Mouse (Mus musculus): Measurements from ENCODE around the gene Txk.

The Txk gene

DNA sequence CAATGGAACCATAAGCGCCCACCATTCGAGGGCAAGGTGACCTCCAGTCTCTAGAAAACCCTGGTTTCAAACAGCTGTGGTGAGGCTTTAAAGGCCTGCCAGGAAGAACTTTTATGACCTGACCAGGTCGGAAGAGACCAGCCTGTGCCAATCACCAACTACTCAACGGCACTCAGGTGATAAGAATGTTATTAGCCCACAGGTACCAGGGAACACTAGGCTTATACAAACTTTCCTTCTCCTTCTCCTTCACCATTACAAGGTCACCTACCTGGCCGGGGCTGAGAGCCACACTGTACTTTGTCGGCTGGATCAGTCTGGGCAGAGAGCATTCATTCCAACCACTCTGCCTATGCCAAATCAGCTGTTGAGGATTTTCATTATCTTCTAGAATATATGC is 71.1 kb downstream of the Txk start:
- no peak for DNase-seq

DNA sequence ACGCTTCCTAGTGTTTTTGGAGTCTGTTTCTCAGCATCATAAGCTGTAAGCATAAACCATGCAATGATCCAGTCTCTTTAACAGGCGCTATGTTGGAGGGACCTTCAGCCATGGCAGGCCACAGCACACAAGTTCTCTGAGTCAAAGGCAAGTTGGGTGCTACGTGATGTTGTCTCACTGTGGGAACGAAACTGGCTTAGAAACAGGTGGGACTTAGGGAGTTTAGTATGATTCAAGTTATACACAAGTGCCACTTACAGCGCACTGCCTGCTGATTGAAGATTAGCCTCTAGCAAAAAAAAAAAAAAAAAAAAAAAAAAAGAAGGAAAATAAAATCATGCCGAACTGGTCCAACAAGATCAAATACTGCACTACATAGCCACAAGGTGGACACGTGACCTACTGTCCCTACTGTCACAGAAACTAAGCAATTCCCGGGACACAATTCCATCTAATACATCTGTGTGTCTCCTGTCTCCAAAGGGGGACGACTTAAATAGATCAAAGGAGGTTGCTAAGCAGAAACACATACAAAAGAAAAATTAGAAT is 77.5 kb downstream of the Txk start:
- no peak for DNase-seq

DNA sequence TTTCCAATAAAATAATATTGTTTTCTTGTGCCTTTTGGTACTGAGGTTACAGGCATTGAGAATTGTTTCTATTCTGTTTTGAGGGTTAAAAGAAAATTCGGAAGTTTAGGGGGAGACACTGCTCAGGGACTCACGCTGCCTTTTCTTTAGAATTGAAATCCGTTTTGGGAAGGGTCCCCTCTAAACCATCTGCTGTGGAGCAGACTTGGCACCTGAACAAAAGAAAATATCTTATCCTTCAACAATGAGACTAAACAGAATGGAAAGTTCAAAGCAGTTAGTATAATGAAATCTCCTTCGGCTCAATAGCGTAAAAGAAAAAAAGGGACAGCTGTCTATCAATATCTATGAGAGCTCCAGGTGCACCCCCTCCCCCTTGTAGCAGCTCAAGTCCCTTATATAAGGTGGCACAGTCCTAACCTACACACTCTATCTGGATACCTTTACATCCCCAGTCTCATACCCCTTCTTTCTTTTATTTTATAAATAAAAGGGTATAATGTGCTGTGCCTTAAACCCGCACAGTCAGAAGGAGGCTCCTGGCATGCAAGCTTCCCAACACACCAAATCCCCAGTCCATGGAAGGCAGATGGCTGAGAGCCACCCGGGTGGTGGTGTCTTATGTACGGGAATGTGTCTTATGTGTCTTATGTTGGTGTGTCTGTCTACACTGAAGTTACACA is 81.4 kb downstream of the Txk start:
- DNase-seq = no peak

DNA sequence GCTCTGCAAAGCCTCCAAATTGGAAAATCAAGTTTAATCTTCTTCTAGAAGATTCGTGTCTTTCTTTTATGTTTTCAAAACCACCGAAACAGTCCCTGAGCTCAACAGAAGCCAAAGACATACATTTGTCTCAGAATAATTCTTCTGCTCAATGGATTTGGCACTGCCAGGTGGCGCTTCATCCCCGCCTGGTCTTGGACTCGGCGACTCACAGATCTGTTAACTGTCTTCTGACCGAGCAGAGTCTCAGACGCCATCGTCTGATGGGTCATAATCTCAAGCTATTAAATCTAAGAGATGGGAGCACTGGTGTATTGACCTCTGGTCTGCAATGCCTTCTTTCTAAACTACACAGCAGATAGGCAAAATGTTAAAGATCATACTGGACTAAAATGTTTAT is 84.2 kb downstream of the Txk start:
- no peak for DNase-seq

DNA sequence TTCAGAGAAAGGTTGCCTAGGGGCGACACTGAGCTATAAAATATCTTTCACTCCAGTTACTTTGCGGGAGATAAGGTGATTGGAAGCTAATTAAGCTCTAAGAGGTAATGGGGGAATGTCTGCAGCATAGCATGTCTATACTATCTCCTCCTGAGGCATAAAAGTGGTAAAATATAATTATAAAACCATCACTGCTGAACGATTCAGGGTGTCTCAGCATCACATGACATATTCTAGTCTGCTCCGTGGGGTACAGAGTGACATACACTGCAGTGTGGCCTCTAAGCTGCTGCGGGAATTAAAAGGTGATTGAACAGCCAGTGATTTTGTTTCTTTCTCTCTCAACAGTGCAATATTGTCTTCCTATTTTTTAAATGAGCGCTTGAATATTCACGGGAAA is 86.1 kb downstream of the Txk start:
- DNase-seq = no peak

DNA sequence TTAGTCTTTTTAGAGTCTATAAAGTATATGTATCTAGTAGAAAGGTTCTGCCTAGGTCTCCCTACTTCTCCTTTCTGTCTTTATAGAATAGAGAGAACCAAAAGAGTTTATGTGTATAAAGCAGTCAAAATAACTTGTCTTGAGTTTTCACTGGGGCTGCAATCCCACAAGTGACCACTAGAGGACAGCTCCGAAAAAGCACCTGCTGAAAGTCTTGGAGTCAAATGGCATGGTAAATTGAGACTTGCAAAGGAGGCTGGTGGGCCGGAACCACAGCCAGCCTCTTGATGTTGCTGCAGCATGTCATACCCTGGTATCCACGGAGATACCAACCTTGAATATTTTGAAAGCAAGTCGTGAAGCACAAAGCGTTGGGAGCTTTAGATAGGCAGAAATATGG is 87.3 kb downstream of the Txk start:
- DNase-seq = peak; percentile 11 to 33

DNA sequence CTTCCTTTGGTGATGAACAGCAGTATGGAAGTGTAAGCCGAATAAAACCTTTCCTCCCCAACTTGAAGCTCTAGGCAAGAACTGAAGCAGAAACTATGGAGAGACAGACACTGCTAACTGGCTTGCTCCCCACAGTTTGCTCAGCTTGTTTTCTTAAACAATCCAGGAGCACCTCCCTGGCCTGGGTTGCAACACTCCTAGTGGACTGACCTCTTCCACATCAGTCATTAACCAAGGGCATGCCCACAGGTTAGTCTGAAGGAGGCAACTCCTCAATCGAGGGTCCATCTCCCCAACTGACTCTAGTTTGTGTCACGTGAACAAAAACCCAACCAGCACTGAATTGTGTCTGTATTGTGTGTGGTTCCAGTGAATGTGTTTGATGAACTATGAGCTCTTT is 87.7 kb downstream of the Txk start:
- no peak for DNase-seq

DNA sequence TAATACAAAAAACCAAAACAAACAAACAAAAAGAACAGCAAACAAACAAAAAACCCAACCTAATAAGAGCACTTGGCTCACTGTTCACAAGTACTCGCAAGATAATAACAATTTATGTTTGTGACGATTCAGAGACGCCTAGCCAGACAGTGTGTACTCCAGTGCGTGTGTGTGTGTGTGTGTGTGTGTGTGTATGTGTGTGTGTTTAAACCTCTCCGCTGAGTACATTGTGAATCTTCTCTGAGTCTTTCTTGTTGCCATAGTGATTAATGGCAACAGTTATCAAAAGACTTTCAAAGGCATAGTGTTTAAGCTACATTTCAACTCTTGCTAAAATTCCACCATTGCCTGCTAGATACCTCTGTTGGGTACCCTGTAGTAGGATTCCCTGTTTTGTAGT is 88.5 kb downstream of the Txk start:
- DNase-seq = no peak

DNA sequence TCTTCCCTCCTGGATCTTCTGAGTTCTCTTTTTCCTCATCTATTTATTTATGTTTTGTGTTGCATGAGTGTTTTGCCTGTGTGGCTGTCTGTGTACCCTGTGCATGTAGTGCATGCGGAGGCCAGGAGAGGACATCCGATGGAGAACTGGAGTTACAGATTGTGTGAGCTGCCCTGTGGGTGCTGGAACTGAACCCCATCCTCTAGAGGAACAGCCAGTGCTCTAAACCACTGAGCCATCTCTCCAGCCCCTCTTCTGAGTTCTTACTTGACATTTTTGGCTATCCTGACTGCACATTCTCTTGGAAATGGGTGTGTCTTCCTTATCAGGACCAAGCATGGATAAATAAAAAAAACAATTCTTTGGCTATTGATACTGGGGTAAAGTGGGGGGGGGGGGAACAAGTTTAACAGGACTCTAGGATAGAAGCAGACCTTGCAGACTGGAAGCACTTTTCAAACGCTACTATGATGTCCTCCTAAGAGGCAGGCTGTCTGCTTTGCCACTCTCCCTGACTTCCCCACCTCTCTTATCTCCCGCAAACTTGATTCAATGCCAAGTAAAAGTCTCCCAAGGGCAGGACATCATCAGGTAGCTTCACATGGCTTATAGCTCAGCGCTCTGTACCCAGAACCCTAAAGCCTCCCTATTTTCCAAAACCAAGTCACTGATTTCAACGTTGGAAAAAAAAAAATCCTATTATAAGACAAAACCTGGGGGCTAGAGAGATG is 91.4 kb downstream of the Txk start:
- DNase-seq = no peak

DNA sequence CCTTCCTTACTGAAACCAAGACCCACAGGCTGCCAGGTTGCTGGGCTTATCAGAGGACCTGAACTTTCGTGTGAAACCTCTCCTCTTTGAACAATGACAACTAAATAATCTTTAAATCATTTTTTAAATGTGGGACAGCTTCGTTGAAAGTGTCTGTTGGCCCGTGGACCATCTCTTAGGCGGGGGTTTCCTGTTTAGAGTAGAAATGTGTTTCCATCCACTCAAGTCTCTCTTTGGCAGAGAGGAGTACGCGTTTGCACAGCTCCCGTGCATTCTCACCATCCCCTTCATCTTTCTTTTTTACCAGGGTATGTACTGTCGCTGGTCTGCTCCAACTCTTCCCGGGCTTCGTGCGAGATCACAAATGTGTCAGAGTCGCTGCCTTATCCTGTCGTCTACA is 94.2 kb downstream of the Txk start:
- no peak for DNase-seq

DNA sequence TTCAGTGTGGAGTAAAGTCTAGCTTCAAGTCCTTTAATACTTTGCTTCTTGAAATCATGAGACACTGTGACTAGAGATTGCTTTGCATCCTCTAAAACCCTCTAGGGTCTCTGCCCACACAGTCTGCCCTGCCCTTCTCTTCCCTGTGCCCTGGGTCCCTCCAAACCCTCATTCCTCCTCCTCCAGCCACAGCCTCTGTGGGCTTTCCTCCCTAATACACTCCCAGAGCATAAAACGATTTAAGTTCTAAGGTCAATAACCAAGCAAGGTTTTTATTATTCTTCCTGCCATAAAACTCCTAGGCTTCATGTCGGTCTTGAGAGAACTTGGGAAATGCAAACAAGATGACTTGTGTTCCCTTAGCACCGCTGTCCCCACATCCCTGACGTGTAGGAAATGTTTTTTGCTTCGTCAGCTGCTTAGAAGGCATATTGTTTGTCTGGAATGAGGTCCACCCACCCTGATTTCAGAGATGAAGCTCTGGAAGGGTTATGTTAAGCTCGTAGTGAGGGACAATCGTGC is 96.2 kb downstream of the Txk start:
- DNase-seq = no peak

DNA sequence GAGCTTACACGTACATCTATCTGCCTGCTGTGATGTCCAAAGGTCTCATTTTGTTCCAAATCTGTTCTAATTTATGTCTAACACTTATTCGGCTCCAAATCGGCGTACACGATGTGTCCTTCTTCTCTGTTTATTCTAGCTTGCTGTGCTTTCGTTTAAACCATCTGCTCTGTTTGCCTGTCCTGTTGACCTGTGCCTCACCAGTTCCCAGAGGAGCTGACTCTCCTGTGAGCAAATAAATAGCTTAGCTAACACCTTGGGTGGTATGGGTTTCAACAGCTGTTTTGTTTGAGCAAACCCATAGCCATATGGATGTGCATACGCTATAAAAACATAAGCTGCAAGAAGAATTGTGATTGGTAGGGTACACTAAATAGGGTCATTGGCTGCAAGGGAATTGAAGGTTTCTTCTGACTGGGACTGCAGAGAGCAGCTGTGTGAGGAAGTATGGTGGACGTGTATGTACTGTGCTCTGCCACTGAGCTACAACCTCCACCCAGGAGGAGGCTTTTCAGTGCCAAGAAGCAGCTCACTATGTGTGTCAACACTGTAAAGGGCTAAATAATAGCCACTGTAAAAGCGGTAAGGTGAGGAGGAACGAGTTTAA is 99.4 kb downstream of the Txk start:
- DNase-seq = no peak

DNA sequence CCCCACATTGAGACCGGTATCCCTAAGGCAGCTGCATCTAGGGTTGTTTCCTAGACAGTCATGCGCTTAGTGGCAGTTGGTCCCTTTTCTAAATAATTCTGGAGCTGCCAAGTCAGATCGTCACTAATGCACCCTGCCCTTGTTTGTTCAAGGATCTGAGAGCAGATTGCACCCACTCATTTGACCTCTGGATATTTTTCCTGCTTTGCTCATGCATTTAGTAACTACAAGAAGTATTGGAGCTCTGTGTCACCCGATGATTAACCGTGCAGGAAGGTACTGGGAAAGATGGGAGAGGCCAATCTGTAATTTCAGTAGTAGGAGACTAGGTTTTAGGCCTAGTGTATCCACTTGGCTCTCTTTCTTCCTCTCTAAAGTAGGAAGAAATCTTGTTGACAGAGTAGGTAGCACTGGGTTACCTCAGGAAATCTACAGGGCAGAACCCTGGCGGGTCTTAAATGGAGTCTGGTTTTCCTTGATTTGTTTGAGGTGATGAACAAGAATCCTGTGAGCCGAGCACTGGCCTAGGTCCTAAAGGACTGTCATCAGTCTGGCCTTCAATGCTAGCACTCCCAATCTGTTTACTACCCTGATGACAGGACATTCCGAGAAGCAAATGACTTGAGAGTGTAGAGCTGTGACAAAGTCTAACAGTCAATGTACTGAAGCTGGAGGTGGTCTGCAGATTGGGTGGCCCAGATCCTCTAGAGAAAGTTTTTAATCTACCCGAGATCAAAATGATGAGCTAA is 103.4 kb downstream of the Txk start:
- DNase-seq = no peak

DNA sequence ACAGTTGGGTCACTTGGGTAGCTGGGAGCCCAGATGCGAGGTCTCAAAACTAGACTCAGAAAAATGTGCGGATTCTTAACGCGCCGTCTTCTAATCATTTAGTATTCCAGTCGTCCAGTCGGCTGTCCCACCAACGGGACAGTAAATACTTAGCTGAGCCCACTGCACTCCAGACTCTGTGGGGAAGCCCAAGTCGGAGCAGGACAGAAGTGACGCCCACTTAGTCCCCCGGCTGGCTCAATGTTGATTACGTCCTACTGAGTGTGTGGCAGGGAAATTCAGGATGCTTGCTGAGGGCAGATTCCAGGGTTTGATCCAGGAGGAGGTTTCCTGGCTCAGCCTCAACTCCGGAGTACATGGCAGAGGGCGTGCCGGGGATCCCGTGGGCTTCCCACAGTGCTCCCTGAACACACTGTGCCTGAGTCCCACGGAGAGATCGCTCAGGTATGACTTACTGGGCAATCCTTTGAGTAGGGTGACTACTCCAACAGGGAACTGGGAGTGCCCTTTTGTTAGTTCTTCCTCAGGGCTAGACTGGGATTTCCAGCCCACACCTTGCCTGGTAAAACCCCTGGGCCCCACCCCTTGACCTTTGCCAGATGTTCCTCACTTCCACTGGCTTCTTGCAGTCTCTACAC is 104.5 kb downstream of the Txk start:
- no peak for DNase-seq

DNA sequence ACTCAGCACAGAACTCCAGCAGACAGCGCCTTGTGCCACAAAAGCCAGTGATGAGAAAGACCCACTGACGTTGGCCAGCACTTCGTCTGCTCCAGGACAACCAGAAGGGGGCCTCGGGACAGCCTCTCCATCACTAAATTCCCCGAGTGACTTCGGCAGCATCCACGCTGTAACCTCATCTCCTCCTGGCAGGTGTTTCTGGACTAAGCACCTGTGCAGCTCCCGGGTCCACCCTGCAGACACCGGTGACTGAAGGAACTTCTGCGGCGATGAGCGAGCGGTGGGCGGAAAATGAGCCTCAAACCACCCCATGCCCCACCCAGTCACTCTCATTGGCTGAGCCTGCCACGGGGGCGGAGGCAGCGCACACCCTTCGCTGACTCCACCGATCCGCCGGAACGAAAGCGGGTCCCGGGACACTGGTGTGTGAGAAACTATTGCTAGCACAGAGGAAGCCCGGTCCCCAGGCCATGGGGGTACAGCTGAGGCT is 105.1 kb downstream of the Txk start, which contains the start of gene Nipal1:
TSS of gene Nipal1 (plus strand) at position 378 of the 490 bp plus-strand sequence.
- DNase-seq = peak; percentile 77 to 83

DNA sequence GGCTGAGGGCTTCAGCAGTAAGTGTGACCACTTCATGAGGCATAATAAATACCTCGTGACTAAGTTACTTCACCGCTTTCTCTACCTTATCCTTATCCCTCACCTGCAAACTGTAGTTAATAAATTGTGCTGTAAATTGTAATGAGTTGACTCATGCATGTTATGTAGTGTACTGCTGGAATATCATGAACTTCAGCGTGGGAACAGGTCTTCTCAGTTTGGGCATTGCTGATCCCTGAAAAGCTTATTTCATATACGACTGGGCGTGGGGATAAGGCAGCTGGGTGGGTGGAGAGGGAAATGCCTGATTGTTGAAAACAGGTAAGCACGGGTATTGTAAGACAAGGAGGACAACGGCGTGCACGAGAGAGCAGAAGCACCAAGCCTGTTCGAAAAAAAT is 105.6 kb downstream of the Txk start:
- DNase-seq = no peak

DNA sequence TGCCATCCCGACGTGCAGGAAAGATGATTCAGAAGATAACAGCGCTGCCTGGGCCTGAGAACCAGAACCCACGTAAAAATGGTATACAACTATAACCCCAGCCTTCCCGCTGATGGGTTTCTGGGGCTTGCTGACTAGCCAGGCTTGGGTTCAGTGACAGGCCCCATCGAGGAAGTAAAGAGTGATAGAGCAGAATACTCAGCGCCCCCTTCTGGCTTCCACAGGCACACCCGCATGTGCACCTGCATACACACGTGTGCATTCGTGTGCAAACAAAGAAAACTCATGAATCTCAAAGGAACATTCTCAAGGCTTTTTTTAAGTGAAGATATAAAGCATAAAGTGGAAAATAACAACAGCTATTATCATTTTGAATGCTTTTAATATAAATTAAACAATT is 106.4 kb downstream of the Txk start:
- peak; percentile 49 to 60 for DNase-seq
